Mouse (Mus musculus) lung, adult 2 months (tissue): ENCODE data around the gene Gtf3c5. TPM values are rescaled to one million over a fixed set of nuclear protein-coding genes. Genes with fewer than 3 reads are reported as not detected.

Source experiments
- DNase-seq: peaks from one replicate; pipeline ENCODE4 v3.0.0; 2022
- H3K4me1 ChIP-seq: fragments of 200-500 bp; 2 replicates; pipeline ENCODE4 v1.6.1; 2011; ENCODE audit warnings: low read length; ENCODE audit not compliant: control insufficient read depth, insufficient read depth
- H3K4me3 ChIP-seq: fragments of 200-500 bp; replicated peaks from 2 replicates; pipeline ENCODE3; 2011; ENCODE audit warnings: low read depth, mild to moderate bottlenecking, control low read depth, low read length; ENCODE audit errors: extremely low read depth
- CTCF ChIP-seq: fragments of 200-500 bp; IDR thresholded peaks from 2 replicates; pipeline ENCODE4 v1.5.1; 2011; ENCODE audit warnings: mild to moderate bottlenecking, low read length, control low read depth; ENCODE audit not compliant: insufficient read depth
- POLR2A ChIP-seq: fragments of 200-500 bp; IDR thresholded peaks from 2 replicates; pipeline ENCODE4 v1.6.1; 2011; ENCODE audit warnings: low read depth, mild to moderate bottlenecking, control low read depth, low read length, borderline replicate concordance; ENCODE audit errors: extremely low read depth
- WGBS: fragments of 180-500 bp; shearing (Covaris S2); methylation state at CpG from one replicate; pipeline ENCODE4 v1.1.7; 2018; 5-methylcytosine and 5-hydroxymethylcytosine counted together
- polyA plus RNA-seq: library from polyadenylated mRNA; depleted of rRNA; stranded (reverse); fragments of >200 nt; gene quantifications from 2 replicates; pipeline ENCODE4 v1.2.3, GENCODE M21; 2012

The Gtf3c5 gene
- polyA plus RNA-seq, 1 experiment, result 27.3 TPM

GRCm38 (mm10) chr2:28597733-28598547 is 14.4 kb upstream of the Gtf3c5 start:
- TF ChIP-seq POLR2A (no peak), CTCF (no peak)
- Histone ChIP-seq H3K4me3 (no peak overlapping the region), H3K4me1 (0 out of 2 replicates have a peak, but pooled peaks cover 2% of the 10 kb centered on the region)
- DNase-seq, result no peak
- 69% methylated on average over 7 of the region's 7 CpGs for WGBS

GRCm38 (mm10) chr2:28596998-28597397 is 13.4 kb upstream of the Gtf3c5 start:
- no peak for DNase-seq
- 91% methylated on average over 7 of the region's 7 CpGs for WGBS
- H3K4me3 ChIP-seq, result no peak overlapping the region
- 0 out of 2 replicates have a peak, but pooled peaks cover 2% of the 10 kb centered on the region for H3K4me1 ChIP-seq
- TF ChIP-seq CTCF (no peak), POLR2A (no peak)

GRCm38 (mm10) chr2:28596021-28596420 is 12.5 kb upstream of the Gtf3c5 start:
- no peak for DNase-seq
- no peak for TF ChIP-seq POLR2A
- no peak for TF ChIP-seq CTCF
- Histone ChIP-seq H3K4me3 (no peak overlapping the region), H3K4me1 (0 out of 2 replicates have a peak, but pooled peaks cover 2% of the 10 kb centered on the region)
- WGBS, result 73% methylated on average over 7 of the region's 7 CpGs

GRCm38 (mm10) chr2:28592809-28593208 is 9.3 kb upstream of the Gtf3c5 start:
- DNase-seq, result peak; percentile 53
- Histone ChIP-seq H3K4me3 (no peak overlapping the region), H3K4me1 (0 out of 2 replicates have a peak, but pooled peaks cover 2% of the 10 kb centered on the region)
- 8% methylated on average over 15 of the region's 15 CpGs for WGBS
- TF ChIP-seq CTCF (peak; percentile 89), POLR2A (no peak)

- TF ChIP-seq POLR2A (no peak), CTCF (no peak)
- H3K4me3 ChIP-seq, result no peak overlapping the region
- no peak for DNase-seq
- 57% methylated on average over 2 of the region's 2 CpGs for WGBS
- 0 out of 2 replicates have a peak, but pooled peaks cover 2% of the 10 kb centered on the region for H3K4me1 ChIP-seq
These were observed 7.9 kb upstream of the Gtf3c5 start for GRCm38 (mm10) chr2:28591479-28591878.

- no peak for TF ChIP-seq POLR2A
- no peak for TF ChIP-seq CTCF
- no peak for DNase-seq
- Histone ChIP-seq H3K4me3 (no peak overlapping the region), H3K4me1 (0 out of 2 replicates have a peak, but pooled peaks cover 2% of the 10 kb centered on the region)
- WGBS, result 18% methylated on average over 1 of the region's 1 CpGs
These were observed 5.0 kb upstream of the Gtf3c5 start for GRCm38 (mm10) chr2:28588574-28588973.

GRCm38 (mm10) chr2:28585730-28586129 is 2.2 kb upstream of the Gtf3c5 start:
- TF ChIP-seq CTCF, result no peak
- 44% methylated on average over 2 of the region's 2 CpGs for WGBS
- no peak overlapping the region for H3K4me3 ChIP-seq
- DNase-seq, result no peak
- no peaks in the 10 kb centered on the region for H3K4me1 ChIP-seq

GRCm38 (mm10) chr2:28585043-28585571 is 1.6 kb upstream of the Gtf3c5 start:
- H3K4me1 ChIP-seq, result no peaks in the 10 kb centered on the region
- TF ChIP-seq CTCF (peak; percentile 100), POLR2A (0 out of 2 replicates have a peak, but pooled peaks have one; percentile 8)
- DNase-seq, result peak; percentile 74
- 13% methylated on average over 6 of the region's 6 CpGs for WGBS
- H3K4me3 ChIP-seq, result no peak overlapping the region

- WGBS, result under 1% methylated on average over 56 of the region's 56 CpGs
- H3K4me3 ChIP-seq, result peak overlapping the region; percentile 96
- no peaks in the 10 kb centered on the region for H3K4me1 ChIP-seq
- peak; percentile 91 for DNase-seq
- TF ChIP-seq POLR2A (peak; percentile 17; the same call in 1 of the 2 replicates), CTCF (no peak)
These were observed 751 bp downstream of the Gtf3c5 start for GRCm38 (mm10) chr2:28582647-28583353.
